Mouse (Mus musculus): ENCODE results near the gene Npas4.

GRCm38 (mm10) chr19:4999445-5000140 is 9.5 kb upstream of the Npas4 start:
- TF ChIP-seq POLR2A (IDR thresholded peaks at IDR 0.05; ENCODE audit: extremely low read depth, insufficient read depth, low read length) (no peak), CTCF (IDR thresholded peaks at IDR 0.05; ENCODE audit: low read depth, low read length) (no peak)

Data from liver, adult 2 months (tissue).